Mouse (Mus musculus) right cerebral cortex, postnatal 25 days (tissue): ENCODE measurements around the gene Ptprh.

Source experiments
- DNase-seq: peaks from one replicate; pipeline ENCODE4 v3.0.0; 2022

Ptprh gene

GRCm38 (mm10) chr7:4499034-4499433 lies 104.8 kb downstream of the Ptprh start:
- no peak for DNase-seq
